ENCODE assay signal across 9 mouse cellular contexts in the genomic region with DNA sequence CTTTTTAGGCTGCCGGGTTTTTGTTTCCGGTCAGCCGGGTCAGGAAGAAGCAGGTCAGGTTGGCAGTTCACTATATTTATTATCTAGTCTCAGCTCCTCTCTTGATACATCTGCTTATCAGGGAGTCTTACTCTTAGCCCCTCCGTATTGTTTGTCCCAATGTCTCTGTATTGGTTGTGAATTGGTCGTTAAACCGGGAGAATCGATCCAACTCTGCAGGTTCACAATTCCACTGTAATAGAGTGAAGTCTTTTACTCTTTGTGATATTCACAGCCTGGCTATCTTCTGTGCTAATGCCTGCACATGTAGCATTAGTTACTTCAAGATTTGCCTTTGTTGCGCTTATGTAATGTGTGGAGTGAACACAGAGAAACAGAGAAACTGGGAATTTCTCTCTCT. TPM values are rescaled to one million over a fixed set of nuclear protein-coding genes. Genes with fewer than 3 reads are reported as not detected.
DNase-seq lines count a peak whose midpoint lies in the region; ATAC-seq and TF ChIP-seq lines count a peak whose summit lies in the region.
"Had no signal": no experiment of that assay in that cellular context is flagged by ENCODE, and none has a peak within 500 bp of the region (broad histone marks: within the 10 kb centered on the region; RNA-seq: fewer than 3 reads in every experiment).

No protein-coding gene starts in this region.

- WGBS in heart, embryonic 15.5 days, result 67% methylated on average over 8 of the region's 8 CpGs
- 73% methylated on average over 8 of the region's 8 CpGs for WGBS in hindbrain, embryonic 13.5 days
- WGBS in midbrain, embryonic 11.5 days, result 84% methylated on average over 8 of the region's 8 CpGs

- H3K4me3 ChIP-seq in heart, embryonic 15.5 days, result peak overlapping the region; percentile 67
- H3K4me3 ChIP-seq in cortical plate, adult 2 months (ENCODE audit: insufficient read depth, low read length), result peak overlapping the region; percentile 65; the same call in 1 of the 2 replicates
- peak overlapping the region; percentile 60 for H3K4me3 ChIP-seq in hindbrain, embryonic 13.5 days
- peak overlapping the region; percentile 61 for H3K4me3 ChIP-seq in midbrain, embryonic 11.5 days (ENCODE audit: low read depth, low read length)

- no peaks in the 10 kb centered on the region for H3K9me3 ChIP-seq in heart, embryonic 15.5 days (replicated peaks)
- H3K9me3 ChIP-seq in hindbrain, embryonic 13.5 days, result no peaks in the 10 kb centered on the region
- H3K9me3 ChIP-seq in midbrain, embryonic 11.5 days (ENCODE audit: control insufficient read depth, low read length), result no peaks in the 10 kb centered on the region

- peak overlapping the region; percentile 96; the same call in 1 of the 2 replicates for H3K27ac ChIP-seq in heart, embryonic 15.5 days
- H3K27ac ChIP-seq in cortical plate, adult 2 months (ENCODE audit: insufficient read depth, low read length), result no peak overlapping the region
- 0 out of 2 replicates have a peak overlapping the region, but pooled peaks have one; percentile 99 for H3K27ac ChIP-seq in hindbrain, embryonic 13.5 days
- H3K27ac ChIP-seq in midbrain, embryonic 11.5 days (ENCODE audit: low read depth, low read length), result no peak overlapping the region

- H3K27me3 ChIP-seq in heart, embryonic 15.5 days, result no peaks in the 10 kb centered on the region
- no peaks in the 10 kb centered on the region for H3K27me3 ChIP-seq in hindbrain, embryonic 13.5 days
- H3K27me3 ChIP-seq in midbrain, embryonic 11.5 days (ENCODE audit: control insufficient read depth, insufficient read depth, low read length), result no peaks in the 10 kb centered on the region

- no peak for DNase-seq in heart, adult 9 months (ENCODE audit: low spot score in 2 of 2)
- DNase-seq in midbrain, embryonic 11.5 days (ENCODE audit: low spot score, missing footprints), result peak; percentile 89
- no peak for DNase-seq in yolk sac, embryonic 10.5 days (ENCODE audit: low spot score)
- DNase-seq in adrenal gland, adult 8-10 months, result no peak
- no peak for DNase-seq in frontal cortex, postnatal 25 days (ENCODE audit: low spot score in 2 of 2)
- DNase-seq: cerebellum, adult 9-11 months had no signal

- no peaks in the 10 kb centered on the region for H3K36me3 ChIP-seq in heart, embryonic 15.5 days
- peaks cover 6% of the 10 kb centered on the region for H3K36me3 ChIP-seq in hindbrain, embryonic 13.5 days
- no peaks in the 10 kb centered on the region for H3K36me3 ChIP-seq in midbrain, embryonic 11.5 days (ENCODE audit: control insufficient read depth, insufficient read depth, low read length)

- peaks cover 10% of the 10 kb centered on the region; the same call in 1 of the 2 replicates for H3K4me1 ChIP-seq in heart, embryonic 15.5 days (replicated peaks)
- no peaks in the 10 kb centered on the region for H3K4me1 ChIP-seq in cortical plate, adult 2 months (ENCODE audit: control insufficient read depth, insufficient read depth, low read length)
- peaks cover 8% of the 10 kb centered on the region for H3K4me1 ChIP-seq in hindbrain, embryonic 13.5 days (replicated peaks)
- no peaks in the 10 kb centered on the region for H3K4me1 ChIP-seq in midbrain, embryonic 11.5 days (ENCODE audit: control insufficient read depth, insufficient read depth, low read length)

- TF ChIP-seq POLR2A in cortical plate, adult 2 months (IDR thresholded peaks at IDR 0.05; ENCODE audit: extremely low read depth, insufficient read depth, low read length), result no peak

- no peak for TF ChIP-seq CTCF in cortical plate, adult 2 months (IDR thresholded peaks at IDR 0.05; ENCODE audit: extremely low read depth, insufficient read depth, low read length)

- ATAC-seq in heart, embryonic 15.5 days (replicated peaks; ENCODE audit: insufficient number of reproducible peaks, insufficient read depth, low FRiP score, low read depth), result no peak
- no peak for ATAC-seq in hindbrain, embryonic 13.5 days (ENCODE audit: low FRiP score)
- no peak for ATAC-seq in midbrain, embryonic 11.5 days (ENCODE audit: low FRiP score)

- 0 out of 2 replicates have a peak overlapping the region, but pooled peaks have one; percentile 88 for H3K9ac ChIP-seq in heart, embryonic 15.5 days
- H3K9ac ChIP-seq in hindbrain, embryonic 13.5 days, result peak overlapping the region; percentile 88
- H3K9ac ChIP-seq in midbrain, embryonic 11.5 days (ENCODE audit: low read length), result peak overlapping the region; percentile 95; the same call in 1 of the 2 replicates

- peak overlapping the region; percentile 69 for H3K4me2 ChIP-seq in heart, embryonic 15.5 days
- H3K4me2 ChIP-seq in hindbrain, embryonic 13.5 days, result peak overlapping the region; percentile 74
- H3K4me2 ChIP-seq in midbrain, embryonic 11.5 days, result peak overlapping the region; percentile 64

RNA-seq across cellular contexts. Expression of a gene that starts 1.4 kb away (rescaled TPM):
- 14.4 and 17.4 TPM in 2 replicates for polyA plus RNA-seq in heart, embryonic 15.5 days (2015; fragmentation: Nextera tagmentation; extraction: Ambion mirVana)
- 4.1 and 4.3 TPM in 2 replicates for polyA plus RNA-seq in cortical plate, adult 2 months (2012; rRNA removed)
- polyA plus RNA-seq in hindbrain, embryonic 13.5 days (2015; fragmentation: Nextera tagmentation; extraction: Ambion mirVana), result 11.3 and 13.5 TPM in 2 replicates
- 24.0 and 26.2 TPM in 2 replicates for polyA plus RNA-seq in midbrain, embryonic 11.5 days (2014; fragmentation: Nextera tagmentation; extraction: Ambion mirVana)
- total RNA-seq in adrenal gland, adult 8-10 months (2022), result 10 to 100 TPM; 11.5 to 15.7 (median 14.0) TPM

RNA-seq across cellular contexts. Expression of a gene that starts 57.5 kb away (rescaled TPM):
- polyA plus RNA-seq in heart, embryonic 15.5 days (2015; fragmentation: Nextera tagmentation; extraction: Ambion mirVana), result 12.0 and 14.1 TPM in 2 replicates
- polyA plus RNA-seq in cortical plate, adult 2 months (2012; rRNA removed), result 20.3 and 20.8 TPM in 2 replicates
- polyA plus RNA-seq in hindbrain, embryonic 13.5 days (2015; fragmentation: Nextera tagmentation; extraction: Ambion mirVana), result 19.4 and 20.5 TPM in 2 replicates
- polyA plus RNA-seq in midbrain, embryonic 11.5 days (2014; fragmentation: Nextera tagmentation; extraction: Ambion mirVana), result 23.3 and 25.7 TPM in 2 replicates
- total RNA-seq in adrenal gland, adult 8-10 months (2022), result 10 to 100 TPM; 15.6 to 30.8 (median 23.5) TPM

Comparison
In these comparisons a context has a peak if more than half of its experiments do, and no peak if none do; other contexts are left out.
1. H3K27ac ChIP-seq: peak in heart, embryonic 15.5 days (single experiment) and hindbrain, embryonic 13.5 days (single experiment); none in cortical plate, adult 2 months (single experiment) and midbrain, embryonic 11.5 days (single experiment).
2. Peak in every context shown above with its lines, with median percentiles within 50 percentile points of each other: H3K4me2 ChIP-seq, H3K4me3 ChIP-seq and H3K9ac ChIP-seq.